Mouse (Mus musculus): ENCODE measurements around the gene Zfp607a. TPM values are rescaled to one million over a fixed set of nuclear protein-coding genes. Genes with fewer than 3 reads are reported as not detected.
A peak's percentile ranks its signal among the peaks of the same experiment; 100 is the strongest.

Zfp607a gene
- 3.6 TPM in 2 replicates for polyA plus RNA-seq (2015; fragmentation: Nextera tagmentation; extraction: Ambion mirVana)

GRCm38 (mm10) chr7:27857227-27857626, at the start of gene Zfp607a:
Gene Zfp607a, plus strand, starts transcription at chr7:27857527.
- H3K9me3 ChIP-seq (replicated peaks): no peaks in the 10 kb centered on the region
- WGBS: 95% methylated on average over 1 of the region's 1 CpGs
- peaks cover 10% of the 10 kb centered on the region for H3K4me1 ChIP-seq
- H3K27ac ChIP-seq (replicated peaks): no peak within 1 kb of the TSS
- H3K36me3 ChIP-seq: peaks cover 18% of the 10 kb centered on the region
- no peaks in the 10 kb centered on the region for H3K27me3 ChIP-seq
- ATAC-seq (ENCODE audit: insufficient number of reproducible peaks, low FRiP score, low TSS enrichment, low read depth): no peak
- no peak within 1 kb of the TSS for H3K9ac ChIP-seq
- H3K4me3 ChIP-seq (replicated peaks): no peak within 1 kb of the TSS
- H3K4me2 ChIP-seq (replicated peaks): no peak within 1 kb of the TSS

GRCm38 (mm10) chr7:27818526-27819110, 38.7 kb upstream of the Zfp607a start:
- WGBS: 92% methylated on average over 7 of the region's 7 CpGs
- Histone ChIP-seq H3K9ac (no peak overlapping the region), H3K4me2 (replicated peaks) (no peak overlapping the region), H3K36me3 (peaks cover 36% of the 10 kb centered on the region), H3K27ac (replicated peaks) (no peak overlapping the region), H3K4me3 (replicated peaks) (no peak overlapping the region), H3K9me3 (replicated peaks) (no peaks in the 10 kb centered on the region), H3K27me3 (no peaks in the 10 kb centered on the region), H3K4me1 (no peaks in the 10 kb centered on the region)
- ATAC-seq (ENCODE audit: insufficient number of reproducible peaks, low FRiP score, low TSS enrichment, low read depth): no peak

GRCm38 (mm10) chr7:27822611-27823010, 34.7 kb upstream of the Zfp607a start:
- Histone ChIP-seq H3K4me1 (no peaks in the 10 kb centered on the region), H3K9ac (no peak overlapping the region), H3K27me3 (no peaks in the 10 kb centered on the region), H3K4me3 (replicated peaks) (no peak overlapping the region), H3K4me2 (replicated peaks) (no peak overlapping the region), H3K27ac (replicated peaks) (no peak overlapping the region), H3K9me3 (replicated peaks) (no peaks in the 10 kb centered on the region), H3K36me3 (peaks cover 22% of the 10 kb centered on the region)
- ATAC-seq (ENCODE audit: insufficient number of reproducible peaks, low FRiP score, low TSS enrichment, low read depth): no peak

- ATAC-seq (ENCODE audit: insufficient number of reproducible peaks, low FRiP score, low TSS enrichment, low read depth): no peak
- no peaks in the 10 kb centered on the region for H3K36me3 ChIP-seq
- H3K27me3 ChIP-seq: no peaks in the 10 kb centered on the region
- H3K4me1 ChIP-seq: peaks cover 2% of the 10 kb centered on the region; the same call in 1 of the 2 replicates
- 86% methylated on average over 2 of the region's 2 CpGs for WGBS
- H3K27ac ChIP-seq (replicated peaks): no peak overlapping the region
- no peak overlapping the region for H3K4me2 ChIP-seq (replicated peaks)
- no peak overlapping the region for H3K9ac ChIP-seq
- H3K9me3 ChIP-seq (replicated peaks): no peaks in the 10 kb centered on the region
- no peak overlapping the region for H3K4me3 ChIP-seq (replicated peaks)
Observed at GRCm38 (mm10) chr7:27834131-27834530, 23.2 kb upstream of the Zfp607a start.

- Histone ChIP-seq H3K9me3 (replicated peaks) (no peaks in the 10 kb centered on the region), H3K27ac (replicated peaks) (peak overlapping the region; percentile 85), H3K36me3 (no peaks in the 10 kb centered on the region), H3K9ac (peak overlapping the region; percentile 57), H3K4me2 (replicated peaks) (peak overlapping the region; percentile 56), H3K27me3 (no peaks in the 10 kb centered on the region), H3K4me3 (replicated peaks) (peak overlapping the region; percentile 57), H3K4me1 (peaks cover 7% of the 10 kb centered on the region; the same call in 1 of the 2 replicates)
- no peak for ATAC-seq (ENCODE audit: insufficient number of reproducible peaks, low FRiP score, low TSS enrichment, low read depth)
- WGBS: 29% methylated on average over 6 of the region's 6 CpGs
Observed at GRCm38 (mm10) chr7:27837896-27838295, 19.4 kb upstream of the Zfp607a start.

- peak; percentile 95 for ATAC-seq (ENCODE audit: insufficient number of reproducible peaks, low FRiP score, low TSS enrichment, low read depth)
- 3% methylated on average over 34 of the region's 34 CpGs for WGBS
- peak within 1 kb of the TSS; percentile 57 for H3K9ac ChIP-seq
Observed at GRCm38 (mm10) chr7:27838323-27839249, 18.7 kb upstream of the Zfp607a start, which contains the start of gene Zfp59. Gene Zfp59, plus strand, starts transcription at chr7:27838607.

GRCm38 (mm10) chr7:27839596-27839995, 17.7 kb upstream of the Zfp607a start:
- H3K9me3 ChIP-seq (replicated peaks): no peaks in the 10 kb centered on the region
- WGBS: 89% methylated on average over 7 of the region's 7 CpGs
- ATAC-seq (ENCODE audit: insufficient number of reproducible peaks, low FRiP score, low TSS enrichment, low read depth): no peak
- H3K36me3 ChIP-seq: peaks cover 3% of the 10 kb centered on the region; the same call in 1 of the 2 replicates
- no peak overlapping the region for H3K4me3 ChIP-seq (replicated peaks)
- H3K4me2 ChIP-seq (replicated peaks): peak overlapping the region; percentile 56; the same call in 1 of the 2 replicates
- H3K9ac ChIP-seq: no peak overlapping the region
- H3K4me1 ChIP-seq: peaks cover 7% of the 10 kb centered on the region; the same call in 1 of the 2 replicates
- no peak overlapping the region for H3K27ac ChIP-seq (replicated peaks)
- no peaks in the 10 kb centered on the region for H3K27me3 ChIP-seq

More at GRCm38 (mm10) chr7:27838323-27839249, 18.7 kb upstream of the Zfp607a start, which contains the start of gene Zfp59:
- H3K4me1 ChIP-seq: peaks cover 7% of the 10 kb centered on the region; the same call in 1 of the 2 replicates
- no peaks in the 10 kb centered on the region for H3K36me3 ChIP-seq
- peak within 1 kb of the TSS; percentile 85 for H3K27ac ChIP-seq (replicated peaks)
- H3K9me3 ChIP-seq (replicated peaks): no peaks in the 10 kb centered on the region
- H3K27me3 ChIP-seq: no peaks in the 10 kb centered on the region
- H3K4me2 ChIP-seq (replicated peaks): peak within 1 kb of the TSS; percentile 56
- H3K4me3 ChIP-seq (replicated peaks): peak within 1 kb of the TSS; percentile 57

GRCm38 (mm10) chr7:27840104-27840503, 17.2 kb upstream of the Zfp607a start:
- Histone ChIP-seq H3K4me1 (peaks cover 7% of the 10 kb centered on the region; the same call in 1 of the 2 replicates), H3K36me3 (peaks cover 9% of the 10 kb centered on the region), H3K9ac (no peak overlapping the region), H3K9me3 (replicated peaks) (no peaks in the 10 kb centered on the region), H3K27ac (replicated peaks) (no peak overlapping the region), H3K27me3 (no peaks in the 10 kb centered on the region), H3K4me3 (replicated peaks) (no peak overlapping the region), H3K4me2 (replicated peaks) (no peak overlapping the region)
- no peak for ATAC-seq (ENCODE audit: insufficient number of reproducible peaks, low FRiP score, low TSS enrichment, low read depth)
- 88% methylated on average over 6 of the region's 6 CpGs for WGBS

- H3K27me3 ChIP-seq: no peaks in the 10 kb centered on the region
- H3K4me1 ChIP-seq: peaks cover 10% of the 10 kb centered on the region
- H3K9ac ChIP-seq: peak overlapping the region; percentile 57
- peak overlapping the region; percentile 69 for H3K4me3 ChIP-seq (replicated peaks)
- WGBS: 20% methylated on average over 10 of the region's 10 CpGs
- no peak for ATAC-seq (ENCODE audit: insufficient number of reproducible peaks, low FRiP score, low TSS enrichment, low read depth)
- H3K27ac ChIP-seq (replicated peaks): peak overlapping the region; percentile 90
- H3K9me3 ChIP-seq (replicated peaks): no peaks in the 10 kb centered on the region
- H3K36me3 ChIP-seq: peaks cover 10% of the 10 kb centered on the region
- H3K4me2 ChIP-seq (replicated peaks): peak overlapping the region; percentile 70
Observed at GRCm38 (mm10) chr7:27859301-27860251, 2.2 kb downstream of the Zfp607a start.

- WGBS: under 1% methylated on average over 22 of the region's 22 CpGs
Observed at GRCm38 (mm10) chr7:27860396-27861235, 3.3 kb downstream of the Zfp607a start.

More at GRCm38 (mm10) chr7:27860396-27861235, 3.3 kb downstream of the Zfp607a start:
- H3K36me3 ChIP-seq: peaks cover 15% of the 10 kb centered on the region
- peak overlapping the region; percentile 70 for H3K4me2 ChIP-seq (replicated peaks)
- ATAC-seq (ENCODE audit: insufficient number of reproducible peaks, low FRiP score, low TSS enrichment, low read depth): peak; percentile 87
- H3K27ac ChIP-seq (replicated peaks): peak overlapping the region; percentile 90
- H3K4me3 ChIP-seq (replicated peaks): peak overlapping the region; percentile 69
- H3K9ac ChIP-seq: peak overlapping the region; percentile 57
- no peaks in the 10 kb centered on the region for H3K9me3 ChIP-seq (replicated peaks)
- peaks cover 10% of the 10 kb centered on the region for H3K4me1 ChIP-seq
- no peaks in the 10 kb centered on the region for H3K27me3 ChIP-seq
